Mouse (Mus musculus) stomach, postnatal 0 days (tissue): ENCODE measurements around the gene Kat5.

Source experiments
- CTCF ChIP-seq: IDR thresholded peaks from 2 replicates; pipeline ENCODE4 v1.5.1; 2016; ENCODE audit warnings: antibody characterized with exemption, low read depth, mild to moderate bottlenecking, moderate library complexity
- EP300 ChIP-seq: optimal IDR thresholded peaks from 2 replicates; pipeline ENCODE3; 2016; ENCODE audit warnings: antibody characterized with exemption

DNA sequence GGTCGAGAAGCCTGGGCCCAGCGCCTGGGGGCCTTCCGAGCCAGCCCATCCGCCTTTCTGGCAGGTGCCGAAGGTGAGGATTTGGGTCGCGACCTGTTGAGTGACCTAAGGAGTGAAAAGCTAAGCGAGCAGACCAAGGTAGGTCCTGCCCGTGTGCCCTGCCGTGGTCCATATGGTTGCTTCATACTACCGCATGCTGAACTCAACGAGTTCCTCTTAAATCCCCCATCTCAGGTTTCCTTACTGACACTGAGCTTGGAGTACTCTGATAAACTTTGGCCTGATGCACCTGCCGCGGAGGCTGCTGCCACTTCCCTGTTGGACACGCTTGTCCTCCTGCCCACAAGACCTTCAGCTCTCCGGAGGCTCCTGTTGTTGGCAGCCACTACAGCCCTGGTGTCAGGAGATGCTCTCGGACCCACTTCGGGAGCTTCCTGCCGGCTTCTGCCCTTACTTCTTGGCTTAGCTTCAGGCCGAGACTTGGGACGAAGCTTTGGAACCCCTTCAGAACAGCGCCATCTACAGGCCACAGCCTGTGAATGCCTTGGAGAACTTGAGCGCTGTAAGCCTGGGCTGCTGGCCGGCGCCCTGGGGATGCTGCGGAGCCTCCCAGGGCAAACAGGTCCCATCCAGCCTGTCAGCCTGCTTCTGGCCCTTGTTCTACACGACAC, 41.4 kb downstream of the Kat5 start:
- peak; percentile 94 for TF ChIP-seq CTCF
- TF ChIP-seq EP300, result no peak
